Mouse (Mus musculus) embryo, embryonic 11 days (tissue): ENCODE measurements around the gene Cggbp1.

Experiments
- DNase-seq: peaks from one replicate; pipeline ENCODE4 v3.0.0-alpha.2; 2015

Gene Cggbp1

DNA sequence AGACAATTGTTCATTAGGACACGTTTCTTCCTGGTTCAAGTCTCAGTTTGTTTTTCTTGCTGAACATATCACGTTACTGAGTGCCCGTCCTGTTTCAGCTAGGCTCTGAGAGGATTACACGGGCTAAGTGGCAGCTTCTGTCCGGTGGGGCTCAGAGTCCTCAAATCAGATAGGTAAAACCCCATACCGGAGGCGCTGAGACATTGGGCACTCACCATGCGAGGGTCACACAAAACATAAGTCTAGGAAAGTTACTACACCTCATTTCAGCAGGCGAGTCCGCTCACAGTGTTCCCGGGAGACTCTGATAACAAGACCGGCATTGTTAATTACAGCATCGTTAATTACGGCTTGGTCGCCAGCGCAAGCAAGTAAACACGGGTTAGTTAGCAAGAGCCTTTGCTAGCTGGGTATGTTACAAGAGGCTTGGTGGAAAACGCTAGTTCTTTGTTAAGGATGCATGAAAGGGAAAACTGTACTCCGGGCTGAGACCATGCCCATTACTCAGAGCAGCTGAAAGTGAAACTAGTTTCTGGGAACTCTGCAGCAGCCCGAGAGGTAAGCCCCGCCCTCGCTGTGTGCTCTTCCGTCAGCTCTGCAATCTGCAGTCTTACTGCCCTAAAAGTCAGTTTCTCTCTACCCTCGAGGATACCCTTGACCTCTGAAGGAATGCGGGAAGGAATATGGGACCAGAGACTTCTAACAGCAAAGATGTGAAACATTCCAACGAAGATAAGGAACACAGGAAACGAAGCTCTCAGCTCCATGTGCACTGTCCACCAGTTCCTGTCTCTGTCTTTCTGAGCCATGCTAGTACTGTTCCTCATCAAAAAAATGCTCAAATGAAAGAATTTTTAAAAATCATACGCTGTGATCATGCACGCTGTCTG, 21.9 kb downstream of the Cggbp1 start:
- peak; percentile 88 for DNase-seq

DNA sequence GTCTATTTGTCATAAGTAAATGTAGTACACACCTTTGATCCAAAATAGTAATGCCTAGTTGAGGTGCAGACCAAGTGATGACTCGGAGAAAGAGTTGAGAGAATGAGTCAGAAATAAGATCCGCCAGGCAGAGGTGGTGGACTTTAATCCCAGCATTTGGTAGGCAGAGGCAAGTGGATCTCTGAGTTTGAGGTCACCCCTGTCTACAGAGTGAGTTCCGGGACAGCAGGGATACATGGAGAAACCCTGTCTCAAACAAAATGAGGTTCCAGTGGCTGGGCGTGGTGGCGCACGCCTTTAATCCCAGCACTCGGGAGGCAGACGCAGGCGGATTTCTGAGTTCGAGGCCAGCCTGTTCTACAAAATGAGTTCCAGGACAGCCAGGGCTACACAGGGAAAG, 23.6 kb downstream of the Cggbp1 start:
- no peak for DNase-seq

DNA sequence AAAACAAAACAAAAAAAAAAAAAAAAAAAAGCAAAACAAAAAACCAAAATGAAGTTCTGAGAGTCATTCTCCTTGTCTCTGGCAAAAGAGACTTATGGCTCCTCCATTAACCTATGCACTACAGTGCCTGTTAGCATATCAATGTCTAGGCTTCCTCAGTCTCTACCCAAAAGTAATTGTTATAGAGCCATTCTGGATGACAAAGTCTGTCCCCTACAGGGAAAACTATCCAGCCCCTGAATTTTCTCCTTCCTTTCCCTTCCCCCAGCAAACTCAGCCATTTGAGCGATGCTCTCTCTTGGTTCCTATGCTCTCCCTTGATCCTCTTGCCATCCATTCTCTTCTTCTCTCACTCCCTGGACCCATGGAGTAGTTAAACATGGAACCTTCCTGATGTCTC, 24.0 kb downstream of the Cggbp1 start:
- no peak for DNase-seq

DNA sequence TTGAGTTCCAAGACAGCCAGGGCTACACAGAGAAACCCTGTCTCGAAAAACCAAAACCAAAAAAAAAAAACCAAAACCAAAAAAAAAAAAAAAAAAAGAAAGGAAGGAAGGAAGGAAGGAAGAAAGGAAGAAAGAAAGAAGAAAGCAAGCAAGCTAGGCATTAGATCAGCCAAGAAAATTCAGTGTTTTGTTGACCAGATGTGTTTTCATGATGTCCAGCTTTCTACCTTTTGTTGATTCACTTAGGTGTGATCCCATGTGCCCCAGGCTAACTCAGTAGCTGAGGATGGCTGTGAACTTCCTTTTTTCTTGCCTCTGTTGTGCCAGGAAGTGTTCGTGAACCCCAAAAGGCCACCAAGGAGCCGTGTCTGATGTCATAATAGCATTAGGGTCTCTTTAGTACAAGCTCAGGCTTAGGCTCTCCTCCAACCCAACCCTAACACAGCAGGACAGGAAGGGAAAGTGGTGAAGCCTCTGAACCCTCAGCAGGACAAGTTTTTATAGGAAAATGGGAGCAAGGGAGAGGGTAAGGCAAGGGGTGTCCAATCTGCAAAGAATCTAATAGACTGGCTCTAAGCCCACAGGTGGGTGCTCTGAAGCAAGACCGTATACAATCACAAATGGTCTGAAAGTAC, 25.0 kb downstream of the Cggbp1 start:
- DNase-seq = no peak

DNA sequence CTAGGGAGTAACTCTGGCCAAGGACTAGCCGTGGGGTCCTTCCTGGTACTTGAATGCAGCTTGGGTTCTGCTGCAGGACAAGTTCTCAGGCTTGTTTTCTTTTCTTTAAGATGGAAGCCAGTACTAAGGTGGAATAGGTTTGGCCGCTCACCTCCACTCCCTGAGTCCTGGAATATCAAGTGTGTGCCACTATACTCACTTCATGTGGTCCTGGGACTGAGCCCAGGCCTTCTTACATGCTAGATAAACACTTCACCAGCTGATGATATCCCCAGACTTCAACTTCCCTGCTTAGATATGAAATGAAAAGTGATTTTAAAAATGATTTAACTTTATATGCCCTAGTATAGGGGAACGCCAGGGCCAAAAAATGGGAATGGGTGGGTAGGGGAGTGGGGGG, 25.5 kb downstream of the Cggbp1 start:
- no peak for DNase-seq

DNA sequence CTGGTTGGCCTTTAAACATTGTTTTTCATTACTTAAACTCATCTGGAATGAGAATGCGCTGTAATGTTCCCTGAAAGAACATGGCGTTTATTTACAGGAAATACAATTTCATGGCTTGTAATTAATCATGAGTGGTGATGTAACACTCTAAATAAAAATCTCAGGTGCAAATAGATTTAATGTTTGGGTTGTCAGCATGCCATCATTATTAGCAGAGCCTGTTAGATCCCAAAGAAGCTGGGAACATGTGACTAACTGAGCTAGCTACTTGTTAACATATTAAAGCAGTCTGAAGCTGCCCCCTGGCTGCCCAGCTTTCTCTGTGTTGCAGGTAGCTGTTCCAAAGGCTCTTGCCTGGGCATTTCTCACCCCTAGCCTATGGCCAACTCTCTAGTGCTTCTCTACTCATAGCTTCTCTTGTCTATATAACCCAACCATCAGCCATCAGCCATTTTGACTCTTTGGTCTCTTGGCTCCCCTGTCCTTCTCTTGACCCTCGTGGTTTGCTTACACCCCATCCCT, 26.9 kb downstream of the Cggbp1 start:
- no peak for DNase-seq

DNA sequence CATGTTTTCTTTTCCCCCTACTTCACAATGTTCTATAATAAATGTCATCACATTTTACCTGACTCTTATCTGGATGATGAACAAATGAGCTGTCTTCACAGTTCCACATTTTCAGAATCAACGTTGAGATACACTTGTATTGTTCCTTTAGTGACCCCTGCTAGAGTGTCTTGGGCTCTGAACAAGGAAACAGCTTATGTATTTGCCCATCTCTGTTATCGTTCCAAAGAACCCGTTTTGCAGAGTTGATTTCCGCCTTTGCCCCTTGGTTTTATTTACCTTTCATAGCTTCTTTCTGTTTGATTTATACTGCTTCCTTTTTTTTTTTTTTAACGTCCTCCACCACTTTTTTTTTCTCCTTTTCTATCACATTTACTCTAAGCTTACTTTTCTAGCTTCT, 27.9 kb downstream of the Cggbp1 start:
- DNase-seq = no peak

DNA sequence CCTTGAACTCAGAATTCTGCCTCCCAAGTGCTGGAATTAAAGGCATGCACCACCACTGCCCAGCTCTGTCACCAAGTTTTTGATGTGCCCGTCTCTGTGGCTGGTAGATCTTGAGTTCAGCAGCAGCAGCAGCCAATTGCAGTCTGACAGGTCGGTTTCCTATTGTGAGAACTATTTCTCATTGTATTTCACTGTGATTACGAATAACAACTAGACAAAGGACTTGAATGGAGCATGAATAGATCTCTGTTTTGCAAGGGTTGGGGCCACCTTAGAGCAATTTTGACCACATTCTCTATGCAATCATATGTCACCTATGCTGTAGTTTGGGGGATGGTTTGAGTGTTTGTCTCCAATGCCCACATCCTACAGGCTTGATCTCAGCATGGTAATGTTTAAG, 29.2 kb downstream of the Cggbp1 start:
- no peak for DNase-seq

DNA sequence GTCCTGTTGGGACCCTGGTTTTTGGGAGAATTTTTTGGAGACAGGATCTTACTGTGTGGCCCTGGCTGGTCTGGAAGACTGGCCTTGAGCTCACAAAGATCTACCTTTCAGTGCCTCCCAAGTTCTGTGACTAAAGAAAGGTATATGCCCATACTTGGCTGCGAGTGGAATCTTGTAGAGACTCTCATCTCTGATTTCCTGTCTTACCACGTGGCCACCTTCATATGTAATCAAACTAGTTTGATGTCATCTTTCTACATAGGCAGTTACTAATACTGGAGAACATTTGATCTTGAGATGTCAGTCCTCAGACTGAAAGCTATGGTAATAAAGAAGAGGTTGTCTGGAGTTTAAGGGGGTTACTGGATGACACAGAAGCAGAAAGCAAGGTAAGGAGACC, 29.6 kb downstream of the Cggbp1 start:
- no peak for DNase-seq

DNA sequence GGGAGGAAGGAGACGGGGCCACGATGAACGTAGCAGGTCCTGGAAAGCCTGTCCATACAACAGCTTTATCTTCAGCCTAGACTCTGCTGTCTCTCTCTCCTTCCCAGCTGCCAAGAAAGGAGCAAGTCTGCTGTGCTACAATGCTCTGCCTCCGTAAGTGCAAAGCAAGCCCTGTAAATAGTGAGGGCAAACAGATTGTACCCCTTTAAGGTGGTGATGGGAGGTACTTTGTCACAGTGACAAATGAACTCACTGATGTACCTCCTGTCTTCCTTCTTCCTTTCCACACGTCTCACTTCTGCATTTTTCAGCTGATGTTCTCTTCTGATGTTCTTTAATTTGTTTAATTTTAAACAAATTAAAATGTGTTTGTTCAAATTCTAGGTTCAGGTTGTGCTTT, 32.1 kb downstream of the Cggbp1 start:
- DNase-seq = no peak

DNA sequence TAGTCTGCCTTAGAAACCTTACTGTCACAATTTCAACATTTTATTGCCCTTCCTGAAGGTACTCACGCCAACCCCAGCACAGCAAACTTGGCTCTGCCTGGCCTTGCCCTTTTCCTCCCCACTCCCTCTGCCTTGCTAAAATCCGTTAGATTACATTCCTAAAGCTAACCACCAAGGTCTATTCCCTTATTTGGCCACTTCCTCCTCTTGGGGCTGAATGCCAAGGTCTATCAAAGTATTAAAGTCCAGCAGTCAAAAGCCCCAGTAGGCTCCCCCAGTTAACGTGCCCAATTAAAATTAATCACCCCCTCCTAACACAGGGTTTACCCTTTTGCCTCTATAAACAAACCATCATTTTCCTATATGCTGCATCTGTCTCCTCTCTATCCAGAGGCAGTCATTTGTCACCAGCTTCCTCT, 32.6 kb downstream of the Cggbp1 start:
- DNase-seq = peak; percentile 30

DNA sequence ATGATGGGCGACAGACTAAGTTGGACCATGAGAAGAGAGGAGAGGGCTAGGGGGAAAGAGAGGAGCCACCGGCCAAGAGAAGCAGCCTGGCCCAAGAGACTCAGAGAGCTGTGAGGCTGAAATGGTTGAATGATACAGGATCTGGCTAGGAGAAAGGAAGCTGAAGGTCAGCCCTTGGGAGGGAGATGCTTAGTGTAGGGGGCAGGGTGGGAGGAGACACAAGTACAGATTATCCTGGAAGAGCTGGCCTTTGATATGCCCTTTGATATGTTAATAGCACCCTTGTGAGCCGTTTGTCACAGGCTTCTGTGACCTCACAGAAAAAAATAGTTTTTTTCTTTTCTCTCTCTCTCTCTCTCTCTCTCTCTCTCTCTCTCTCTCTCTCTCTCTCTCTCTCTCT, 33.3 kb downstream of the Cggbp1 start:
- DNase-seq = peak; percentile 40

DNA sequence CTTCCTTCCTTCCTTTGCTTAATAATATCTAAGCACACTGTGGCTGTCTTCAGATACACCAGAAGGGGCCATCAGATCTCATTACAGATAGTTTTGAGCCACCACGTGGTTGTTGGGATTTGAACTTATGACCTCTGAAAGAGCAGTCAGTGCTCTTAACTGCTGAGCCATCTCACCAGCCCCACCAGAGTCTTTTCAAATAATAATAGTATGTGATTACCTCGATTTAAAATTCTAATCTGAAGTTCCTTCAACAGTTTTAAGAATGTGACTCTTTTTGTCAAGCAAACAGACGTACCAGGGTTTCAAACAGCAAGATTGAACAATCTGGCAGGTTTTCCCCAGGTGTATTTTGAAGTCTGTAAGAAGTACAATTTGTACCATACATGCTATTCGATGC, 33.8 kb downstream of the Cggbp1 start:
- DNase-seq = no peak

DNA sequence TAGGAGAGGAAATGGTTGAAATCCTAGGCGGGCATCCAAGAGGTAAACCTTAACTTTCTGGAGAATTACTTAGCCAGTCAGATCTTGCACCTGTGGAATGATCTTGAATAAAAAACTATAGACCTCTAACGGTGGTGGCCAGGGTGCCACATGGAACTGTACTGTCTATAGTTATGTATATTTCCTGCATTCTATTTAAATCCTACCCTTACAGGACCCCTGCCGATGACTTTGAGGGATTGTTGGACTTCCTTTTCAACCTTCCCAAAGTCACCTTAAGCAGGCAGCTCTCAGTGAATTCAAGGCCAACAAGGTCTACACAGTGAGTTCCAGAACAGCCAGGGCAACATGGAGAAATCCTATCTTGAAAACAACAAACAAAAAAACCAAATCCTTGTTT, 37.7 kb downstream of the Cggbp1 start:
- no peak for DNase-seq

DNA sequence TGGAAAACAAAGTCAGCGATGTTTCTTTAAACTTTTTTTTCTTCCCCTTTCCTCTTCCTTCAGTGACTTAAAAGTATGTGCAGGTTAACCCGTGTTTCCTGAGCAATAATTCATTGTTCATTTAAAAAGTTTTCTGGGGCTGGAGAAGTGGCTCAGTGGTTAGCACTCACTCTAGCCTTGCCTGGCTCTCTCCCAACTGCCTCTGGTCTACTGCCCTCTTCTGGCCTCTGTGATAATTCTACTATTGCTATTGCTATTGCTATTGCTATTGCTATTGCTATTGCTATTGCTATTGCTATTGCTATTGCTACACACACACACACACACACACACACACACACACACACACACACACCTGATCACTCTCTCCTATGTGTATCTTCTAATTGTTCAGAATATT, 47.3 kb downstream of the Cggbp1 start:
- DNase-seq = no peak

DNA sequence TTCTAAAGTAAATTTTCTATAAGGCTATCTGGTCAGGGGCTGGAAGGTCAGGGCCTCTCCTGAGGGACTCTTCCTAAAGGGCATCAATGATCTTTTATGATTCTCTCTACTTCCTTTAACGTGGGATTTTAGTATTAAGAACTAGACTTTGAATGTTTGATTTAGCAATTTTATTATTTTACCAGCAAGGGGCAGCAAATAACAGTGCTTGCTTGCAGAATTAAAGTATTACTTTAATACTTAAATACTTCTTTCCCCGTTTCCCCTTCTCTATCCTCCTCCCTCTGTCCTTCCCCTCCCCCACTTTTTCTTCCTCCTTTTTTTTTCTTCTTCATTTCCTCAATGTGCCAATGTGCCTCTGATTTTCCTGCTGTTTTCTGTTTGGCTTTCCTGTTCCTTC, 51.5 kb downstream of the Cggbp1 start:
- no peak for DNase-seq

DNA sequence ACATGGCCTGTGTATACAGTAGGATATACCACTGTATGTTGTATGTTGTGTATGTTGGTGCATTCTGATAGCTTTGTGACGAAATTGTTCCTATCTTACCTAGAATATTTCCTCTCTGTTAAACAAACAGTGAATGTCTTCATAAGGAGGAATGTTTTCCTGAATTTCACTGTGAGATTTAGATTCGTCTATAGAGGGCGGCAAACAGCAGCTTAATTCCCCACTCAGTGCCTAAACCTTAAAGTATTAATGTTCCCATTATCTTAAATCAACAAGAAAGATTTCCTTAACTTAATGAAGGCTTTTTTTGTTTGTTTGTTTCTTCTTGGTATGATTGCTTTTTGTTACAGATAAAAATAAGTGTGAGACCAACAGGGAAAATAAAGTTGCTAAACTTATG, 55.3 kb downstream of the Cggbp1 start:
- DNase-seq = peak; percentile 27

DNA sequence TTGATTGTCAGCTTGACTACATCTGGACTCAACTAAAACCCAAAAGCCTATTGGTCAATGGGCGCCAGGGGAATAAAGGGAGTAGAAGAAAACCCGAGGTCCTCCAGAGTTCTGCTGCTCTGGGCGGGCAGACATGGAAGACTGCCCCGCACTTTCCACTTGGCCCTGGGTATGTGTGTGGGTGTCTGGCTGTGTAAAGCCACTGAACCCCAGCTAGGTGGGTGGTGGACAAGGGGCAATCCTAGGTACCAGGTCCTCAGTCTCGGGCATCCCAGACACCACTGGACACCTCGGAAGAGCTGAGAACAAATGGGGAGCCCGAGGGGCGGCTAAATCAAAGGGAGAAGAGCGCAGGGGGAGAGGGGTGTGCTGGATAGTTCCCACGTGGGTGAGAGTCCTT, 57.0 kb downstream of the Cggbp1 start:
- no peak for DNase-seq
